Comparison of ENCODE assay signal across 15 mouse cellular contexts in the genomic region with DNA sequence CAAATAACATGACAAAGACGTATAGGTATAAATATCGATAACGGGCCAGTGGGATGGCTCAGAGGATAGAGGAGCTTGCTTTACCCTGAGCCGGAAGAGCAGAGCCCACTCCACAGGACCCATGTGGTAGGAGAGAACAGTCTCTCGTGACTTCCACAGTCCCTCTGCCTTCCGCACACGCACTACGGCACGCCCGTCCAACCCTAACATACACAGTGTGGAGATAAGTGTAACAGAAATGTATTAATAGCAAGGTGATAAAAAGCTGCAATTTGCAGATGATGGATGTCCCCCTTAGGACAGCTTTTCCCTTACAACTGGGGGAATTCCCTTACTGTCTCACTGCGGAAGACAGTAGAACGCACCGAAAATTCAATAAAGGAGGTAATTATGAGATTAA. TPM values are rescaled to one million over a fixed set of nuclear protein-coding genes. Genes with fewer than 3 reads are reported as not detected.
A peak's percentile ranks its signal among the peaks of the same experiment; 100 is the strongest.
DNase-seq lines count a peak whose midpoint lies in the region; ATAC-seq and TF ChIP-seq lines count a peak whose summit lies in the region.
"Had no signal": no experiment of that assay in that cellular context is flagged by ENCODE, and none has a peak within 500 bp of the region (broad histone marks: within the 10 kb centered on the region; RNA-seq: fewer than 3 reads in every experiment).

No protein-coding gene starts in this region.

- WGBS in heart, postnatal 0 days = 43% methylated on average over 13 of the region's 13 CpGs
- WGBS in intestine, embryonic 15.5 days = 55% methylated on average over 13 of the region's 13 CpGs
- WGBS in liver, postnatal 0 days (ENCODE audit: insufficient replicate concordance) = 55% methylated on average over 13 of the region's 13 CpGs

- H3K4me3 ChIP-seq in heart, postnatal 0 days (ENCODE audit: low read depth, low read length) = no peak overlapping the region
- H3K4me3 ChIP-seq in intestine, embryonic 15.5 days (replicated peaks) = no peak overlapping the region
- no peak overlapping the region for H3K4me3 ChIP-seq in liver, postnatal 0 days (ENCODE audit: low read depth, low read length)
- no peak overlapping the region for H3K4me3 ChIP-seq in layer of hippocampus, adult 2 months
- H3K4me3 ChIP-seq: hindbrain, embryonic 10.5 days; kidney, embryonic 15.5 days had no signal

- no peak overlapping the region for H3K9ac ChIP-seq in heart, postnatal 0 days (replicated peaks; ENCODE audit: low read depth, low read length)
- H3K9ac ChIP-seq in intestine, embryonic 15.5 days = no peak overlapping the region
- no peak overlapping the region for H3K9ac ChIP-seq in liver, postnatal 0 days (replicated peaks)
- H3K9ac ChIP-seq: kidney, embryonic 15.5 days had no signal

- no peaks in the 10 kb centered on the region for H3K9me3 ChIP-seq in heart, postnatal 0 days (replicated peaks; ENCODE audit: control insufficient read depth, low read length)
- H3K9me3 ChIP-seq in intestine, embryonic 15.5 days = no peaks in the 10 kb centered on the region
- H3K9me3 ChIP-seq in liver, postnatal 0 days (ENCODE audit: low read length) = no peaks in the 10 kb centered on the region; the same call in 1 of the 2 replicates
- H3K9me3 ChIP-seq: hindbrain, embryonic 10.5 days; kidney, embryonic 15.5 days had no signal

- no peak overlapping the region for H3K27ac ChIP-seq in heart, postnatal 0 days (ENCODE audit: low read depth)
- no peak overlapping the region for H3K27ac ChIP-seq in intestine, embryonic 15.5 days
- 0 out of 2 replicates have a peak overlapping the region, but pooled peaks have one; percentile 30 for H3K27ac ChIP-seq in liver, postnatal 0 days (ENCODE audit: low read depth)
- no peak overlapping the region for H3K27ac ChIP-seq in layer of hippocampus, adult 2 months
- H3K27ac ChIP-seq: hindbrain, embryonic 10.5 days had no signal

- no peak for TF ChIP-seq CTCF in heart, postnatal 0 days (IDR thresholded peaks at IDR 0.05; ENCODE audit: low read depth)
- no peak for TF ChIP-seq CTCF in liver, postnatal 0 days (IDR thresholded peaks at IDR 0.05; ENCODE audit: low read depth)
- no peak for TF ChIP-seq CTCF in layer of hippocampus, adult 2 months (conservative IDR thresholded peaks at IDR 0.05)

- peaks cover 13% of the 10 kb centered on the region for H3K4me1 ChIP-seq in heart, postnatal 0 days (ENCODE audit: control insufficient read depth, insufficient read depth)
- peaks cover 9% of the 10 kb centered on the region for H3K4me1 ChIP-seq in intestine, embryonic 15.5 days (replicated peaks)
- peaks cover 9% of the 10 kb centered on the region; the same call in 1 of the 2 replicates for H3K4me1 ChIP-seq in liver, postnatal 0 days (ENCODE audit: insufficient read depth)

- H3K27me3 ChIP-seq in heart, postnatal 0 days (ENCODE audit: control insufficient read depth, insufficient read depth, low read length) = no peaks in the 10 kb centered on the region
- H3K27me3 ChIP-seq in intestine, embryonic 15.5 days (replicated peaks) = no peaks in the 10 kb centered on the region
- no peaks in the 10 kb centered on the region for H3K27me3 ChIP-seq in liver, postnatal 0 days (ENCODE audit: insufficient read depth, low read length)
- H3K27me3 ChIP-seq: kidney, embryonic 15.5 days had no signal

- peak; percentile 45 for DNase-seq in heart, postnatal 0 days (ENCODE audit: low spot score)
- DNase-seq in heart, adult 9 months (ENCODE audit: low spot score in 2 of 2) = no peak
- DNase-seq in MEL-GATA-1-ER (ENCODE audit: extremely low read depth, low read depth) = peak; percentile 76
- DNase-seq in liver, postnatal 0 days = no peak
- no peak for DNase-seq in embryo, embryonic 9.5 days (ENCODE audit: extremely low spot score)
- no peak for DNase-seq in cerebellum, adult 11 months
- no peak for DNase-seq in layer of hippocampus, adult 2 months (ENCODE audit: low spot score in 2 of 2)
- DNase-seq: gastrocnemius, postnatal 36 days; layer of hippocampus, adult 9-11 months; left cerebral cortex, postnatal 4 days; right cerebral cortex, postnatal 4 days; thymus, postnatal 4 days had no signal

- peak overlapping the region; percentile 28 for H3K4me2 ChIP-seq in heart, postnatal 0 days (ENCODE audit: low read depth, low read length)
- no peak overlapping the region; the same call in 1 of the 2 replicates for H3K4me2 ChIP-seq in intestine, embryonic 15.5 days (replicated peaks)
- peak overlapping the region; percentile 47 for H3K4me2 ChIP-seq in liver, postnatal 0 days (ENCODE audit: low read depth, low read length)
- H3K4me2 ChIP-seq: kidney, embryonic 15.5 days had no signal

- H3K36me3 ChIP-seq in heart, postnatal 0 days (replicated peaks; ENCODE audit: control insufficient read depth, insufficient read depth, low read length) = no peaks in the 10 kb centered on the region
- H3K36me3 ChIP-seq in intestine, embryonic 15.5 days = peaks cover 4% of the 10 kb centered on the region; the same call in 1 of the 2 replicates
- no peaks in the 10 kb centered on the region for H3K36me3 ChIP-seq in liver, postnatal 0 days (replicated peaks; ENCODE audit: insufficient read depth, low read length)

- ATAC-seq in heart, postnatal 0 days (ENCODE audit: insufficient read depth, low read depth) = peak; percentile 39; the same call in 1 of the 2 replicates
- peak; percentile 57; the same call in 1 of the 2 replicates for ATAC-seq in intestine, embryonic 15.5 days
- peak; percentile 71 for ATAC-seq in liver, postnatal 0 days

- TF ChIP-seq EP300 in heart, postnatal 0 days (IDR thresholded peaks at IDR 0.05; ENCODE audit: low read depth) = no peak
- TF ChIP-seq EP300 in liver, postnatal 0 days (IDR thresholded peaks at IDR 0.05; ENCODE audit: low read depth) = peak; percentile 67

RNA-seq across cellular contexts. Expression of a gene that starts 25.1 kb away (rescaled TPM):
- 37.0 and 44.5 TPM in 2 replicates for total RNA-seq in heart, postnatal 0 days (2014; rRNA removed; ENCODE audit: low replicate concordance)
- 6.7 and 8.2 TPM in 2 replicates for polyA plus RNA-seq in heart, postnatal 0 days (2015; fragmentation: Nextera tagmentation; extraction: Ambion mirVana)
- 7.5 and 8.2 TPM in 2 replicates for polyA plus RNA-seq in intestine, embryonic 15.5 days (2015; fragmentation: Nextera tagmentation; extraction: Ambion mirVana)
- polyA plus RNA-seq in liver, postnatal 0 days (2015; fragmentation: Nextera tagmentation; extraction: Ambion mirVana) = 4.5 and 5.1 TPM in 2 replicates
- 10 to 100 TPM; 41.9 to 42.1 TPM for total RNA-seq in layer of hippocampus, adult 2 months (2021)

Comparison
In these comparisons a context has a peak if more than half of its experiments do, and no peak if none do; other contexts are left out.
1. DNase-seq: peak in heart, postnatal 0 days (single experiment) and MEL-GATA-1-ER (single experiment); none in heart, adult 9 months (0 of 2), liver, postnatal 0 days (single experiment), embryo, embryonic 9.5 days (single experiment), cerebellum, adult 11 months (single experiment) and layer of hippocampus, adult 2 months (0 of 2).
2. Peak in every context shown above with its lines, with median percentiles within 50 percentile points of each other: ATAC-seq.